Mouse (Mus musculus): Measurements from ENCODE around the gene Rasl2-9.
"Not testable (repeated sequence)": the region's sequence is repeated elsewhere in the genome, so short reads cannot be mapped to it uniquely, and the experiment has no call there.

The Rasl2-9 gene

GRCm38 (mm10) chr7:5125549-5126406 lies at the start of gene Rasl2-9:
Gene Rasl2-9, minus strand, starts transcription at chr7:5125950.
- DNase-seq (ENCODE audit: low read depth, low spot score) = peak; percentile 63

GRCm38 (mm10) chr7:5149570-5149969 lies 23.8 kb upstream of the Rasl2-9 start, which contains the start of gene Vmn1r55:
Gene Vmn1r55, minus strand, starts transcription at chr7:5149670.
- not testable (repeated sequence) for DNase-seq (ENCODE audit: low read depth, low spot score)

- no peak for DNase-seq (ENCODE audit: low read depth, low spot score)
Observed at GRCm38 (mm10) chr7:5125078-5125477, 672 bp downstream of the Rasl2-9 start.

- DNase-seq (ENCODE audit: low read depth, low spot score) = no peak
Observed at GRCm38 (mm10) chr7:5116850-5117249, 8.9 kb downstream of the Rasl2-9 start, which contains the start of gene Rfpl4. Gene Rfpl4, minus strand, starts transcription at chr7:5116950.

GRCm38 (mm10) chr7:5112701-5113100 lies 13.0 kb downstream of the Rasl2-9 start:
- no peak for DNase-seq (ENCODE audit: low read depth, low spot score)

GRCm38 (mm10) chr7:5109301-5109700 lies 16.4 kb downstream of the Rasl2-9 start:
- DNase-seq (ENCODE audit: low read depth, low spot score) = peak; percentile 78

GRCm38 (mm10) chr7:5108272-5108671 lies 17.5 kb downstream of the Rasl2-9 start:
- no peak for DNase-seq (ENCODE audit: low read depth, low spot score)

GRCm38 (mm10) chr7:5102564-5102963 lies 23.2 kb downstream of the Rasl2-9 start:
- DNase-seq (ENCODE audit: low read depth, low spot score) = no peak

- DNase-seq (ENCODE audit: low read depth, low spot score) = no peak
Observed at GRCm38 (mm10) chr7:5101066-5101663, 24.6 kb downstream of the Rasl2-9 start.

- DNase-seq (ENCODE audit: low read depth, low spot score) = peak; percentile 66
Observed at GRCm38 (mm10) chr7:5099796-5100195, 26.0 kb downstream of the Rasl2-9 start.

GRCm38 (mm10) chr7:5098769-5099168 lies 27.0 kb downstream of the Rasl2-9 start:
- DNase-seq (ENCODE audit: low read depth, low spot score) = no peak

GRCm38 (mm10) chr7:5092831-5093510 lies 32.8 kb downstream of the Rasl2-9 start:
- no peak for DNase-seq (ENCODE audit: low read depth, low spot score)

GRCm38 (mm10) chr7:5092381-5092780 lies 33.4 kb downstream of the Rasl2-9 start:
- no peak for DNase-seq (ENCODE audit: low read depth, low spot score)

GRCm38 (mm10) chr7:5091008-5091728 lies 34.6 kb downstream of the Rasl2-9 start:
- DNase-seq (ENCODE audit: low read depth, low spot score) = no peak

GRCm38 (mm10) chr7:5089853-5090252 lies 35.9 kb downstream of the Rasl2-9 start:
- no peak for DNase-seq (ENCODE audit: low read depth, low spot score)

GRCm38 (mm10) chr7:5087886-5088285 lies 37.9 kb downstream of the Rasl2-9 start:
- DNase-seq (ENCODE audit: low read depth, low spot score) = no peak

GRCm38 (mm10) chr7:5086921-5087440 lies 38.8 kb downstream of the Rasl2-9 start:
- no peak for DNase-seq (ENCODE audit: low read depth, low spot score)

GRCm38 (mm10) chr7:5085512-5085911 lies 40.2 kb downstream of the Rasl2-9 start:
- DNase-seq (ENCODE audit: low read depth, low spot score) = no peak

- no peak for DNase-seq (ENCODE audit: low read depth, low spot score)
Observed at GRCm38 (mm10) chr7:5083325-5084105, 42.2 kb downstream of the Rasl2-9 start.

- no peak for DNase-seq (ENCODE audit: low read depth, low spot score)
Observed at GRCm38 (mm10) chr7:5081939-5082338, 43.8 kb downstream of the Rasl2-9 start.

- no peak for DNase-seq (ENCODE audit: low read depth, low spot score)
Observed at GRCm38 (mm10) chr7:5081241-5081640, 44.5 kb downstream of the Rasl2-9 start.

Data from R1 (cell line).